Mouse (Mus musculus): ENCODE measurements around the gene Nfic.
A peak's percentile ranks its signal among the peaks of the same experiment; 100 is the strongest.
"Not testable (repeated sequence)": the region's sequence is repeated elsewhere in the genome, so short reads cannot be mapped to it uniquely, and the experiment has no call there.

The Nfic gene

GRCm38 (mm10) chr10:81460471-81460870 is 5.0 kb upstream of the Nfic start:
- DNase-seq (ENCODE audit: low spot score in 2 of 2), result no peak

GRCm38 (mm10) chr10:81459399-81459798 is 4.0 kb upstream of the Nfic start:
- DNase-seq (ENCODE audit: low spot score in 2 of 2), result no peak

- DNase-seq (ENCODE audit: low spot score in 2 of 2), result no peak
Measured at GRCm38 (mm10) chr10:81458267-81458666, 2.8 kb upstream of the Nfic start.

- no peak for DNase-seq (ENCODE audit: low spot score in 2 of 2)
Measured at GRCm38 (mm10) chr10:81457624-81458023, 2.2 kb upstream of the Nfic start.

- DNase-seq (ENCODE audit: low spot score in 2 of 2), result no peak
Measured at GRCm38 (mm10) chr10:81456983-81457563, 1.6 kb upstream of the Nfic start.

GRCm38 (mm10) chr10:81454106-81454505 is 1.3 kb downstream of the Nfic start:
- DNase-seq (ENCODE audit: low spot score in 2 of 2), result no peak

GRCm38 (mm10) chr10:81452947-81453288 is 2.5 kb downstream of the Nfic start:
- no peak for DNase-seq (ENCODE audit: low spot score in 2 of 2)

GRCm38 (mm10) chr10:81452237-81452946 is 3.0 kb downstream of the Nfic start:
- no peak for DNase-seq (ENCODE audit: low spot score in 2 of 2)

GRCm38 (mm10) chr10:81451365-81451745 is 4.1 kb downstream of the Nfic start:
- no peak for DNase-seq (ENCODE audit: low spot score in 2 of 2)

GRCm38 (mm10) chr10:81450641-81451364 is 4.6 kb downstream of the Nfic start:
- DNase-seq (ENCODE audit: low spot score in 2 of 2), result no peak

GRCm38 (mm10) chr10:81450140-81450539 is 5.3 kb downstream of the Nfic start:
- DNase-seq (ENCODE audit: low spot score in 2 of 2), result peak; percentile 52 to 84

- not testable (repeated sequence) for DNase-seq (ENCODE audit: low spot score in 2 of 2)
Measured at GRCm38 (mm10) chr10:81445516-81445915, 9.9 kb downstream of the Nfic start.

GRCm38 (mm10) chr10:81441019-81441418 is 14.4 kb downstream of the Nfic start:
- DNase-seq (ENCODE audit: low spot score in 2 of 2), result no peak

GRCm38 (mm10) chr10:81435436-81435835 is 20.0 kb downstream of the Nfic start:
- no peak for DNase-seq (ENCODE audit: low spot score in 2 of 2)

- DNase-seq (ENCODE audit: low spot score in 2 of 2), result no peak
Measured at GRCm38 (mm10) chr10:81434361-81435263, 20.8 kb downstream of the Nfic start.

- DNase-seq (ENCODE audit: low spot score in 2 of 2), result peak; percentile 44 to 46
Measured at GRCm38 (mm10) chr10:81433541-81434289, 21.7 kb downstream of the Nfic start.

- DNase-seq (ENCODE audit: low spot score in 2 of 2), result peak; percentile 90 to 91
Measured at GRCm38 (mm10) chr10:81432868-81433262, 22.6 kb downstream of the Nfic start.

GRCm38 (mm10) chr10:81432169-81432867 is 23.1 kb downstream of the Nfic start:
- no peak for DNase-seq (ENCODE audit: low spot score in 2 of 2)

- no peak for DNase-seq (ENCODE audit: low spot score in 2 of 2)
Measured at GRCm38 (mm10) chr10:81431526-81432168, 23.8 kb downstream of the Nfic start.
